Mouse (Mus musculus) layer of hippocampus, postnatal 14 days (tissue): ENCODE data around the gene Rell1. TPM values are rescaled to one million over a fixed set of nuclear protein-coding genes. Genes with fewer than 3 reads are reported as not detected.

ENCODE experiments used
- DNase-seq, 2 experiments: peaks; one replicate each; pipeline ENCODE4 v3.0.0; 2021 to 2022; ENCODE audit warnings: low spot score in 2 of 2, mixed read lengths in 1 of 2
- total RNA-seq, 2 experiments: library from RNA; stranded (reverse); gene quantifications; 2 replicates each; pipeline ENCODE4 v1.2.3; 2021

Rell1 gene
- total RNA-seq, 2 experiments from 2014 or later, result 15.4 to 15.7 TPM

- DNase-seq, result no peak
Observed at GRCm38 (mm10) chr5:63953401-63954032, 15.2 kb downstream of the Rell1 start.

GRCm38 (mm10) chr5:63952039-63952438 lies 16.7 kb downstream of the Rell1 start:
- no peak for DNase-seq

- no peak for DNase-seq
Observed at GRCm38 (mm10) chr5:63951421-63951911, 17.2 kb downstream of the Rell1 start.

- DNase-seq, result no peak
Observed at GRCm38 (mm10) chr5:63949195-63949594, 19.5 kb downstream of the Rell1 start.

GRCm38 (mm10) chr5:63947526-63947925 lies 21.2 kb downstream of the Rell1 start:
- DNase-seq, result no peak

GRCm38 (mm10) chr5:63943291-63943690 lies 25.4 kb downstream of the Rell1 start:
- DNase-seq, result no peak

GRCm38 (mm10) chr5:63941891-63942290 lies 26.8 kb downstream of the Rell1 start:
- DNase-seq, result no peak

DNA sequence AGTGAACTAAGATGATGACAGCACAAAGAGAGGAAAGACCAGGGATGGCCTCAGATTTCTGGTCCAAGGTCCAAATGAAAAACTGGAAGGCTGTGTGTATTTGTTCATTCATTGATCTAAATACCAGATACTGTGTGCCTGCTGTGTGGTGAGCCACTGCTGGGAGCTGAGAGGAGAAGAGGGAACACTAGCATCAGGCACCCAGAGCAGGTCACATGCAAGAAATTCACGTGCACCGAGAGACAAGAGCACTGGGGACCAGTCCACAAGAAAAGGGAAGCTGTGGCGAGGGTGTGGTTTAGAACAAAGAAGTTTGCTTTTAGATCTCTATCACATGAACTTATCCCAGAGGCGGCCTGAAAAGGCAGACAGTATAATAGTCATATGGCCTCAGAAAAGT lies 30.1 kb downstream of the Rell1 start:
- no peak for DNase-seq

DNA sequence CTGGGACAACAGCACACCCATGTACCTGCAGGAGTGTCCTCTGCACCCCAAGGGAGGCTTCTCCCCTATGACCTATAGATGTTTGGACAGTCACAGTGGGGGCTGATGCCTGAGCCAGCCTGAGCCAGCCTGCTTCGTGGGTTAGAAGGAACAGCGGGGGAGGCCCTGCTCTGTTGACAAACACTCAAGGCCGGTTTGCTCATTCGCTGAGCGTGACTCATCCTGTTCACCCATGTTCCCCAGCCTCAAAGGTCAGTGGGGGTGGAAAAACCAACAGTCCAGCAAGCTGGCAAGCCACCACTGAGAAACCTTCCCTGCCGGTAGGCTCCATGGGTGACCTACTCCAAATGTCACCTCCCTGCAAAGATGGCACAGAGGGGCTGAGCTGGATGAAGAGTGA lies 32.0 kb downstream of the Rell1 start:
- DNase-seq, result no peak

GRCm38 (mm10) chr5:63935581-63935980 lies 33.1 kb downstream of the Rell1 start:
- DNase-seq, result no peak

- no peak for DNase-seq
Observed at GRCm38 (mm10) chr5:63932829-63933228, 35.9 kb downstream of the Rell1 start.

DNA sequence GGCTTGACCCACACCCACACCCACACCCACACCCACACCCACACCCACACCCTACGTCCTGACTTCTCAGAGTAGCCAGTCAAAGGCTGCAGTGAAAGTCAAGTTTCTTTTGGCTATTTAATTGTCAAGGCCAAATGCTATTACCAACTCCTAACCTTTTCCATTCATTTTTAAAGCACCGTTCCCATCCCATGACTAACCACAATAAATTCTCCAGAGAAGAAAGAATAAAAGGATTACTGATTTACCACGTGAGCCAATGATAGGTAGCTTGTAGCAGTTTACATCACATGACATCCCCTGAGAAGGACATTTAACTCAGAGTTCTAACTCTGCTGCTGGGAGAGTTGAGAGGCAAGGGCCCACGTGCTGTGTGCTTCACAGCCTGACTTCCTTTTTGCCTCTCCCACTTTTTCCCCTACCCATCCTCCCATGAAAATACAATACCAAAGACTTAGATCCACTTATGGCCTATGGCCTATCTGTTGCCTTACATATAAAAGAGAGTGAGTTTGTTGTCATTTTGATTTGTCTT lies 37.8 kb downstream of the Rell1 start:
- no peak for DNase-seq

DNA sequence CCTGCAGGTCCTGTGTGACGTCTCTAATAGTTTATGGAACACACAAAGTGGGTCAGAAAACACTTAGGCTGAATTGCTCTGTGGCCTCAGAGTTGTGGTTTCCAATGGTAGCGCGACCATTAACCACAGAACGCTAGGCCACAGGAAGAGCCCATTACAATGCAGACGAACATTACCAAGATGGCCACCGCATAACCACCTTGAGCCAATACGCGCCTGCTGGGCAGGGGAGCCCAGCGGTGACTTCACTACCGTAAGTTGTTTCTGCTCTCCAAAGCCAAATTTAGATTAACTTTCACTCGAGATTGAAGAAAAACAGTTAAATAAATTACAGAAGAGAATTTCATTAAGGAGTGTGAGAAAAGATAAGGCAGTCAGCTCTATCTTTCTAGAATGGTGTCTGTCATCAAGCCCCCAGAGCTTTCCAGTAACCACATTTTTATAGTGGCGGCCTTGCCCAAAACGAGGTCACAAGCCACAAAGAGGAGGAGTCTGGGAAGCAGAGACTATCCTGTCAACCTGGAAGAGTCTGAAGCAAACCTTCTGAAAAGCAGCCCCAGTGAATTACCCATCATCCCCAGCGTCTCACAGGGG lies 43.6 kb downstream of the Rell1 start:
- no peak for DNase-seq

DNA sequence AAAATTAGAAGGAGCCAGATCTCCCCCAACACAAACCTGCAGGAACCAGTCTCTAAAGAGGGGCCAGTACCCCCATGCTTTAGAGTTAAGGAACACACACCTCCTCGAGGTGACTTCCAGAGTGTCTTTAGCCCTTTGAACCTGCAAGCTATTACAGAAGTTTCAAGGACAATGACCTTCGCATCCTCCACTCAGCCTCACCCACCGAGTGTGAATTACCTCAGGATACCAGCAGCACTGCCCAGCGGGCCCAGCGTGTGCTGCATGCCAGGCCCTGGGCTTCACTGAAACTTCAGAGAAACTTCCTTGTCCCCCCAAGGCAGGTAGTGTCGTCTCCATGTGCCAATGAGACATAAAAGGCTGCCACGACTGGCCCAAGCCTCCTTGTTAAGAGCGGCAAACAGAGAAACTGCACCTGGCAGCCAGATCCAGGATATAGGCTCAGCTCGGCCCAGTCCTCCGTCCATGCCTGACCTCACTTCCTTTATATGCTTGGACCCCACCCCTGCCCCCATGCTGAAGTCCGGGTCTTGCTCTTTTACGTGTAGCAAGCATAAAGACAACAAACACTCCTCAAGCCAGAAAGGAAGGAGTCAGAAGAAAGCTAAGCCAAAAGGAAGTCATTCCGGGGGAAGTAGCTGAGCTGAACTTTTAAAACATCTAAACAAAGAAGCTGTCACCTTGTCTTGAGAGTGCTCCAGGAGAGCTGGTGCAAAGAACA lies 45.2 kb downstream of the Rell1 start:
- DNase-seq, result no peak

DNA sequence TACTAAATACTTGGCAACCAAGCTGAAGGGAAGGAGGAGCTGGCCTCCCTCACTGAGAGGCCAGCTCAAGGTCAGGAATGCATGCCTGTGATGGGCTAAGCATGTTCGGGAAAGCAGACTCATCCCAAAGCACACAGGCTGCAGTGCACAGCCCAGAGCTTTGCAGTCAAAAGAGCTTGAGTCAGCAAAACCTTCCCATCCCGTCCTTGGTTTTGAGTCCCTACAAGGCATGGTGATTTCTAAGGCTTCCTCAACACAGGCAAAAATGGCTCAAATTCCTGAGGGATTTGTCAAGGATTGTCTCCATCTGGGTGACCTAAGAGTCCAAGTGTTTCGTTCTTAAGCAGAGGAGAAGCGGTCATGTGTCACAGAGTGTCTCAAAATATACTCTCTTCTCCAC lies 50.5 kb downstream of the Rell1 start:
- DNase-seq, result no peak

GRCm38 (mm10) chr5:63916457-63917139 lies 52.1 kb downstream of the Rell1 start:
- no peak for DNase-seq

- no peak for DNase-seq
Observed at GRCm38 (mm10) chr5:63914896-63915295, 53.8 kb downstream of the Rell1 start.

- DNase-seq, result no peak
Observed at GRCm38 (mm10) chr5:63910171-63910960, 58.3 kb downstream of the Rell1 start.

DNA sequence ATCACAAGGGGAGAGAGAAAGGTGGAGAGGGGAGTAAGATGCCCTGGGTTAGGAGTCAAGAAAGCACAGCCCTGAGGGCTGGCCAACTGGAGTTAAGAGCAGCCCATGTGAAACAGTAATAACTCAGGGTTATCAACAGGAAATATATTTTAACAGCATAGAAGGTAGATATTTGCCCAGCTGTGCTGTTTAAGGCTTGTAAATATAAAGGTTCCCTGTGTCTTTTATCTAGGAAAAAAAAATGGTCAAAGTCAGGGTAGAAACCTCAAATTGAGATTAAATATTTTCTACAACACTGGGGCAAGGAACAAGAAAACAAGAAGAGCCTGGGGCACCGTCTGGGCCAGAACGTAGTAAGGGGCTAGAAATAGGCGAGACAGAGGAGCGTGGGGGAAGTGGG lies 61.2 kb downstream of the Rell1 start:
- DNase-seq, result no peak
